Mouse (Mus musculus): ENCODE data around the gene Igdcc3. TPM values are rescaled to one million over a fixed set of nuclear protein-coding genes. Genes with fewer than 3 reads are reported as not detected.

The Igdcc3 gene
- total RNA-seq, 2 experiments from 2014 or later = 0.21 to 0.33 TPM

Other genes starting within 250 kb of the Igdcc3 start
- not detected for gene Slc24a1, start 189.6 kb upstream of the Igdcc3 start, total RNA-seq (2021)
- 10 to 100 TPM; 15.3 to 17.8 TPM for gene Ints14, start 180.3 kb upstream of the Igdcc3 start, total RNA-seq (2021)
- gene Hacd3, start 119.5 kb upstream of the Igdcc3 start, total RNA-seq (2021) = 10 to 100 TPM in 1 of 2 experiments, 1 to 10 TPM in 1; 8.2 to 11.9 TPM
- 100 to 1,000 TPM; 101 to 128 TPM for gene Dpp8, start 108.8 kb upstream of the Igdcc3 start, total RNA-seq (2021)
- gene Igdcc4, start 39.7 kb upstream of the Igdcc3 start, total RNA-seq (2021) = 10 to 100 TPM; 26.4 to 27.3 TPM
- gene Parp16, start 54.2 kb downstream of the Igdcc3 start, total RNA-seq (2021) = 1 to 10 TPM; 3.8 to 5.3 TPM
- gene Cilp, start 124.0 kb downstream of the Igdcc3 start, total RNA-seq (2021) = 100 to 1,000 TPM in 1 of 2 experiments, 10 to 100 TPM in 1; 28.8 to 105 TPM
- 10 to 100 TPM; 44.9 to 60.0 TPM for gene Clpx, start 153.1 kb downstream of the Igdcc3 start, total RNA-seq (2021)
- 10 to 100 TPM; 10.1 to 12.7 TPM for gene Pdcd7, start 204.9 kb downstream of the Igdcc3 start, total RNA-seq (2021)
- gene Ubap1l, start 219.9 kb downstream of the Igdcc3 start, total RNA-seq (2021) = under 1 TPM; 0.20 to 0.64 TPM

Data from gastrocnemius, postnatal 25 days (tissue).